Mouse (Mus musculus) liver, postnatal 0 days (tissue): ENCODE results near the gene Abi3.

Experiments
- CTCF ChIP-seq: sonication (generic); IDR thresholded peaks from 2 replicates; pipeline ENCODE4 v1.5.1; 2016; ENCODE audit warnings: antibody characterized with exemption, low read depth
- EP300 ChIP-seq: IDR thresholded peaks from 2 replicates; pipeline ENCODE4 v1.6.1; 2016; ENCODE audit warnings: antibody characterized with exemption, low read depth, mild to moderate bottlenecking

- TF ChIP-seq CTCF (no peak), EP300 (no peak)
Measured at GRCm38 (mm10) chr11:95811741-95812140, 30.5 kb downstream of the Abi3 start.
